Mouse (Mus musculus) layer of hippocampus, adult 9-11 months (tissue): ENCODE results near the gene Ruvbl2.

Source experiments
- DNase-seq: peaks from one replicate; pipeline ENCODE4 v3.0.0; 2022

The Ruvbl2 gene

GRCm38 (mm10) chr7:45460860-45461314, 23.0 kb upstream of the Ruvbl2 start:
- DNase-seq = peak; percentile 66

- DNase-seq = no peak
These were observed 22.5 kb upstream of the Ruvbl2 start for GRCm38 (mm10) chr7:45460377-45460776.

- DNase-seq = peak; percentile 99
These were observed 21.8 kb upstream of the Ruvbl2 start, which contains the start of gene Ftl1 for GRCm38 (mm10) chr7:45459564-45460140. TSS of gene Ftl1 (minus strand) at chr7:45459884.

GRCm38 (mm10) chr7:45458748-45459563, 21.1 kb upstream of the Ruvbl2 start:
- peak; percentile 76 for DNase-seq

- peak; percentile 77 for DNase-seq
These were observed 19.5 kb upstream of the Ruvbl2 start for GRCm38 (mm10) chr7:45457204-45458060.

- no peak for DNase-seq
These were observed 18.9 kb upstream of the Ruvbl2 start for GRCm38 (mm10) chr7:45456721-45457203.

GRCm38 (mm10) chr7:45455932-45456696, 18.2 kb upstream of the Ruvbl2 start:
- no peak for DNase-seq

GRCm38 (mm10) chr7:45454971-45455370, 17.1 kb upstream of the Ruvbl2 start:
- no peak for DNase-seq

GRCm38 (mm10) chr7:45451344-45451982, 13.6 kb upstream of the Ruvbl2 start:
- DNase-seq = peak; percentile 80

GRCm38 (mm10) chr7:45449974-45450373, 12.1 kb upstream of the Ruvbl2 start:
- no peak for DNase-seq

- no peak for DNase-seq
These were observed 9.6 kb upstream of the Ruvbl2 start for GRCm38 (mm10) chr7:45447325-45447990.

- no peak for DNase-seq
These were observed 8.7 kb upstream of the Ruvbl2 start for GRCm38 (mm10) chr7:45446589-45446988.

GRCm38 (mm10) chr7:45443526-45444420, 5.9 kb upstream of the Ruvbl2 start:
- DNase-seq = no peak

GRCm38 (mm10) chr7:45437046-45437445, 850 bp downstream of the Ruvbl2 start:
- DNase-seq = no peak

- no peak for DNase-seq
These were observed 1.5 kb downstream of the Ruvbl2 start for GRCm38 (mm10) chr7:45436444-45436843.

GRCm38 (mm10) chr7:45435038-45435437, 2.9 kb downstream of the Ruvbl2 start:
- no peak for DNase-seq

GRCm38 (mm10) chr7:45434203-45435015, 3.5 kb downstream of the Ruvbl2 start, which contains the start of gene Gys1:
TSS of gene Gys1 (plus strand) at chr7:45434844.
- peak; percentile 100 for DNase-seq

GRCm38 (mm10) chr7:45433835-45434202, 4.1 kb downstream of the Ruvbl2 start:
- no peak for DNase-seq

- no peak for DNase-seq
These were observed 11.3 kb downstream of the Ruvbl2 start for GRCm38 (mm10) chr7:45426556-45426955.
